Mouse (Mus musculus) MEL (cell line): ENCODE measurements at regions not wholly inside any gene's neighbourhood (a gene's known extent, or its start where the extent isn't known, plus 50 kb on each side); places are given as distances from the start of the nearest gene placed in this dataset.

Experiments used
- DNase-seq: peaks from one replicate; pipeline ENCODE4 v3.0.0; 2011; ENCODE audit warnings: low read depth, low spot score
- H3K27ac ChIP-seq: 2 replicates; pipeline ENCODE4 v1.5.1; 2012; ENCODE audit warnings: low read depth, mild to moderate bottlenecking, control low read depth, low read length, moderate library complexity; ENCODE audit not compliant: control insufficient read depth
- H3K27me3 ChIP-seq, 2 experiments: fragments of 150-350 bp in 1 of 2; sonication (generic) in 1 of 2; 2 replicates each; pipeline ENCODE4 v1.6.1; 2012; ENCODE audit warnings: low read length in 2 of 2, mild to moderate bottlenecking in 2 of 2, improper control_type of control experiment in 1 of 2, moderate library complexity in 1 of 2; ENCODE audit not compliant: insufficient read depth in 2 of 2, control insufficient read depth in 1 of 2
- H3K36me3 ChIP-seq, 2 experiments: 2 replicates each; pipeline ENCODE4 v1.6.1; 2012 to 2014; ENCODE audit warnings: low read length in 2 of 2, improper control_type of control experiment in 1 of 2, inconsistent platforms in 1 of 2, mild to moderate bottlenecking in 1 of 2; ENCODE audit not compliant: insufficient read depth in 2 of 2, control insufficient read depth in 1 of 2
- H3K4me1 ChIP-seq, 2 experiments: fragments of 150-350 bp in 1 of 2; sonication (generic) in 1 of 2; 2 replicates each; pipeline ENCODE4 v1.6.1; 2012; ENCODE audit warnings: low read length in 2 of 2, improper control_type of control experiment in 1 of 2, mild to moderate bottlenecking in 1 of 2; ENCODE audit not compliant: insufficient read depth in 2 of 2, control insufficient read depth in 1 of 2
- H3K4me3 ChIP-seq, 2 experiments: fragments of 150-350 bp in 1 of 2; sonication (generic) in 1 of 2; 2 replicates each; pipeline ENCODE4 v1.5.1; 2012; ENCODE audit warnings: low read depth in 2 of 2, low read length in 2 of 2, mild to moderate bottlenecking in 2 of 2, moderate library complexity in 2 of 2, control low read depth in 1 of 2, improper control_type of control experiment in 1 of 2; ENCODE audit not compliant: control insufficient read depth in 1 of 2, insufficient read depth in 1 of 2
- H3K79me2 ChIP-seq: 2 replicates; pipeline ENCODE4 v1.6.1; 2012; ENCODE audit warnings: mild to moderate bottlenecking, low read length, moderate library complexity; ENCODE audit not compliant: control insufficient read depth, poor library complexity, insufficient read depth
- H3K9ac ChIP-seq: 2 replicates; pipeline ENCODE4 v1.6.1; 2012; ENCODE audit warnings: low read depth, mild to moderate bottlenecking, control low read depth, low read length, moderate library complexity; ENCODE audit not compliant: control insufficient read depth, poor library complexity, severe bottlenecking
- H3K9me3 ChIP-seq: fragments of 150-350 bp; sonication (generic); replicated peaks from 2 replicates; pipeline ENCODE4 v1.6.1; 2012; ENCODE audit warnings: mild to moderate bottlenecking, low read length, improper control_type of control experiment, moderate library complexity; ENCODE audit not compliant: insufficient read depth
- CTCF ChIP-seq, 3 experiments: IDR thresholded peaks in 2 of 3; conservative IDR thresholded peaks in 1 of 3; 2 replicates each; pipeline ENCODE4 v1.5.1; 2011 to 2012; ENCODE audit warnings: low read length in 3 of 3, low read depth in 2 of 3, mild to moderate bottlenecking in 2 of 3, improper control_type of control experiment in 1 of 3, inconsistent platforms in 1 of 3, mixed read lengths in 1 of 3, moderate library complexity in 1 of 3; ENCODE audit not compliant: control insufficient read depth in 1 of 3, insufficient read depth in 1 of 3, poor library complexity in 1 of 3, severe bottlenecking in 1 of 3
- ELF1 ChIP-seq: IDR thresholded peaks from 2 replicates; pipeline ENCODE4 v1.6.1; 2014; ENCODE audit warnings: low read depth, mild to moderate bottlenecking, inconsistent platforms, low read length, improper control_type of control experiment, moderate library complexity
- EP300 ChIP-seq, 2 experiments: IDR thresholded peaks; 2 replicates each; pipeline ENCODE4 v1.6.1; 2011; ENCODE audit warnings: improper control_type of control experiment in 2 of 2, low read length in 2 of 2, low read depth in 1 of 2, mild to moderate bottlenecking in 1 of 2
- GABPA ChIP-seq: IDR thresholded peaks from 2 replicates; pipeline ENCODE4 v1.6.1; 2012; ENCODE audit warnings: low read depth, mild to moderate bottlenecking, inconsistent platforms, low read length, improper control_type of control experiment, moderate library complexity
- HCFC1 ChIP-seq: IDR thresholded peaks from 2 replicates; pipeline ENCODE4 v1.6.1; 2012; ENCODE audit warnings: low read depth, mild to moderate bottlenecking, inconsistent platforms, low read length, improper control_type of control experiment, moderate library complexity
- KAT2A ChIP-seq: conservative IDR thresholded peaks from 2 replicates; pipeline ENCODE4 v1.6.1; 2012; ENCODE audit warnings: low read depth, low read length, improper control_type of control experiment, inconsistent platforms
- MAX ChIP-seq: IDR thresholded peaks from 2 replicates; pipeline ENCODE4 v1.6.1; 2011; ENCODE audit warnings: low read length, improper control_type of control experiment
- MEF2A ChIP-seq: IDR thresholded peaks from 2 replicates; pipeline ENCODE4 v1.6.1; 2014; ENCODE audit warnings: low read depth, mild to moderate bottlenecking, inconsistent platforms, low read length, improper control_type of control experiment; ENCODE audit not compliant: poor library complexity, insufficient replicate concordance, severe bottlenecking; ENCODE audit errors: extremely low read depth
- MXI1 ChIP-seq: IDR thresholded peaks from 2 replicates; pipeline ENCODE4 v1.6.1; 2011; ENCODE audit warnings: mild to moderate bottlenecking, low read depth, low read length, improper control_type of control experiment
- MYC ChIP-seq: IDR thresholded peaks from 2 replicates; pipeline ENCODE4 v1.6.1; 2011; ENCODE audit warnings: low read depth, mild to moderate bottlenecking, low read length, improper control_type of control experiment, moderate library complexity
- NRF1 ChIP-seq: IDR thresholded peaks from 2 replicates; pipeline ENCODE4 v1.6.1; 2014; ENCODE audit warnings: low read depth, mild to moderate bottlenecking, inconsistent platforms, low read length, improper control_type of control experiment, moderate library complexity; ENCODE audit not compliant: poor library complexity, insufficient read depth, severe bottlenecking
- POLR2AphosphoS2 ChIP-seq: IDR thresholded peaks from 2 replicates; pipeline ENCODE4 v1.6.1; 2011; ENCODE audit warnings: low read length, improper control_type of control experiment
- POLR2AphosphoS5 ChIP-seq: IDR thresholded peaks from 2 replicates; pipeline ENCODE4 v1.6.1; 2012; ENCODE audit warnings: low read depth, borderline replicate concordance, mild to moderate bottlenecking, inconsistent platforms, low read length, moderate library complexity, mixed read lengths
- RAD21 ChIP-seq: IDR thresholded peaks from 2 replicates; pipeline ENCODE4 v1.6.1; 2011; ENCODE audit warnings: mild to moderate bottlenecking, low read depth, low read length, improper control_type of control experiment
- SIN3A ChIP-seq: IDR thresholded peaks from 2 replicates; pipeline ENCODE4 v1.6.1; 2012; ENCODE audit warnings: low read length, improper control_type of control experiment, inconsistent platforms
- TAL1 ChIP-seq: IDR thresholded peaks from 2 replicates; pipeline ENCODE4 v1.6.1; 2012; ENCODE audit warnings: mild to moderate bottlenecking, inconsistent platforms, low read length, moderate library complexity, mixed read lengths
- TBP ChIP-seq: IDR thresholded peaks from 2 replicates; pipeline ENCODE4 v1.8.0; 2011; ENCODE audit warnings: low read depth, low read length, improper control_type of control experiment
- TCF12 ChIP-seq: IDR thresholded peaks from 2 replicates; pipeline ENCODE4 v1.6.1; 2014; ENCODE audit warnings: low read depth, mild to moderate bottlenecking, inconsistent platforms, low read length, improper control_type of control experiment, moderate library complexity
- USF1 ChIP-seq: IDR thresholded peaks from 2 replicates; pipeline ENCODE4 v1.6.1; 2014; ENCODE audit warnings: low read depth, mild to moderate bottlenecking, inconsistent platforms, low read length, improper control_type of control experiment, moderate library complexity
- USF2 ChIP-seq, 2 experiments: IDR thresholded peaks; 2 replicates each; pipeline ENCODE4 v1.6.1; 2011 to 2012; ENCODE audit warnings: improper control_type of control experiment in 2 of 2, low read length in 2 of 2, borderline replicate concordance in 1 of 2, inconsistent platforms in 1 of 2, low read depth in 1 of 2, mild to moderate bottlenecking in 1 of 2; ENCODE audit not compliant: insufficient read depth in 1 of 2
- ZC3H11A ChIP-seq: IDR thresholded peaks from 2 replicates; pipeline ENCODE4 v1.6.1; 2012; ENCODE audit warnings: low read depth, mild to moderate bottlenecking, inconsistent platforms, low read length, improper control_type of control experiment
- ZKSCAN1 ChIP-seq: IDR thresholded peaks from 2 replicates; pipeline ENCODE4 v1.6.1; 2012; ENCODE audit warnings: low read depth, mild to moderate bottlenecking, inconsistent platforms, low read length, improper control_type of control experiment, moderate library complexity

DNA sequence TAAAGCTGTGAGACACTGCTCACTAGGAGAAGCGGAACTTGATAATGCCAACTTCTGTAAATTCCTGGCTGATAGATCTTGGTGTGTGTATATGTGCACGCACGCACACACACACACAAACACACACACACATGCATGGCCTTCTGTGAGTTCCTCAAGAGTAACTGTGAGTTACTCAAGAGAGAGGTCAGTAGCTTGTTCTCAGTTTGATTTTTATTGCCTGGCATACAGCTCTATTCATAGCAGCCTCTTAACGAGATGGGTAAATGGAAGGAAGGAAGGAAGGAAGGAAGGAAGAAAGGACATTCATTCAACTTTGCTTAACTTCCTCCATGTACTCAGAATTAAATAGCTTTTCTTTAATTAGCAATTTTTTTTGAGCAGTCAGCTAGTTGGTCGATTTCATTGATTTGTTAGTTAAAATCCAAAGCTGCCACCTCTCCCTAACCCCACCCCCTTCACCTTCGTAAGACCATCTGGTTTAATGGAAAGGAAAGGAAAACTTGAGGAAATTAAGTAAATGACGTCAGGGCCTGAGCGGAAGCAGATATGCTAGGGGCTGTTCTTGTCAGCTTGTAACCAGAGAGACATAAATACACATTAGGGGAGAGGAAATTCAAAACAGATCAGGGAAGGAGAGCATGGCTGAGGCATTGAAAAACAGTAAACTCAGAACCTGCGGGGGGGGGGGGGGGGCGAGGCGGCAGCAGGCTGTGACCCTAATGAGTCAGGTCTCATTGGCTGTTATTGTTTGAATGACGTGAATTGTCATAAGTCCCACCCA lies 359.6 kb downstream of the Gm49356 start:
- H3K9me3 ChIP-seq: no peaks in the 10 kb centered on the region
- H3K4me1 ChIP-seq: no peaks in the 10 kb centered on the region
- DNase-seq: no peak
- peaks cover 3 to 17% of the 10 kb centered on the region in 2 experiments for H3K27me3 ChIP-seq
- H3K4me3 ChIP-seq: no peak overlapping the region
- no peak overlapping the region for H3K27ac ChIP-seq
- H3K9ac ChIP-seq: no peak overlapping the region
- H3K79me2 ChIP-seq: no peaks in the 10 kb centered on the region
- no peaks in the 10 kb centered on the region for H3K36me3 ChIP-seq
- TF ChIP-seq TAL1 (no peak), SIN3A (no peak), TBP (no peak), MYC (no peak), RAD21 (no peak), GABPA (no peak)

DNA sequence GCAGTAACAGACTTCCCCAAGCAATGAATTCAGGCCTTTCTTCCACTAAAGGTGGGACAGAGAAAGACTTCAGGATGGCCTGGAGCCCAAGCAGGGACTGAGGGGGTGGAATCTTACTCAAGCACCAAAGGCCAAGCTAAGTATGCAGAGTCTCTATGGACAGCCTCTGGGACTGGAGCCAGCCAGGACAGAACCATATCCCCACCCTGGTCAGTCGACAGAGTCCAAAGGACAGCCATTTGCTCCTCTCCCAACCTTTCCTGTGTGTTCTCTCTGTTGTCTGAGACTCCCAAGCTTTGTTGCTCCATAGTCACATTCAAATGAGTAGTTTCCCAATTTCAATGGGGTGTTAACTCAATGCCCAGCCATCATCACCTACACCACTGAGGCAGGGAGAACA lies 372.3 kb downstream of the Gm49356 start:
- Histone ChIP-seq H3K27ac (no peak overlapping the region), H3K9me3 (no peaks in the 10 kb centered on the region)
- no peak for TF ChIP-seq EP300 (IDR thresholded peaks at IDR 0.05; ENCODE audit: low read depth in 1 of 2, low read length in 2 of 2)
- TF ChIP-seq TCF12: no peak
- no peak for TF ChIP-seq TBP
- no peak for TF ChIP-seq GABPA
- TF ChIP-seq ZKSCAN1: no peak
- TF ChIP-seq ZC3H11A: no peak
- no peak for TF ChIP-seq USF2 (IDR thresholded peaks at IDR 0.05; ENCODE audit: borderline replicate concordance in 1 of 2, insufficient read depth in 1 of 2, low read depth in 1 of 2, low read length in 2 of 2)
- TF ChIP-seq MEF2A: no peak
- no peak for TF ChIP-seq USF1
- TF ChIP-seq HCFC1: no peak
- no peak for TF ChIP-seq MXI1
- TF ChIP-seq NRF1: no peak
- TF ChIP-seq ELF1: no peak
- no peak for TF ChIP-seq MYC
- no peak for TF ChIP-seq CTCF (IDR thresholded peaks at IDR 0.05 in 2 of 3, conservative IDR thresholded peaks at IDR 0.05 in 1 of 3; ENCODE audit: control insufficient read depth in 1 of 3, insufficient read depth in 1 of 3, low read depth in 2 of 3, low read length in 3 of 3, poor library complexity in 1 of 3, severe bottlenecking in 1 of 3)
- TF ChIP-seq POLR2AphosphoS2: no peak
- TF ChIP-seq MAX: no peak
- no peak for TF ChIP-seq POLR2AphosphoS5
- no peak for TF ChIP-seq KAT2A
- TF ChIP-seq, all 39 proteins: peak for 0
- Histone ChIP-seq H3K4me1 (peaks cover 0 to 18% of the 10 kb centered on the region in 2 experiments; a peak in 3 of 4 replicates), H3K9ac (no peak overlapping the region), H3K4me3 (no peak overlapping the region), H3K36me3 (peaks cover 0 to 8% of the 10 kb centered on the region in 2 experiments; a peak in 2 of 4 replicates), H3K27me3 (peaks cover 7 to 16% of the 10 kb centered on the region in 2 experiments), H3K79me2 (no peaks in the 10 kb centered on the region)
- no peak for DNase-seq
